Mouse (Mus musculus) CD4-positive helper T cell, adult 2 months (primary cell): ENCODE results near the gene A1cf.
A peak's percentile ranks its signal among the peaks of the same experiment; 100 is the strongest.

ENCODE experiments used
- DNase-seq: peaks from one replicate; pipeline ENCODE4 v3.0.0-alpha.2; 2012; ENCODE audit warnings: low read depth, missing footprints, low spot score

The A1cf gene

GRCm38 (mm10) chr19:31868521-31868920 lies at the start of gene A1cf:
TSS of gene A1cf (plus strand) at chr19:31868764.
- DNase-seq, result no peak

DNA sequence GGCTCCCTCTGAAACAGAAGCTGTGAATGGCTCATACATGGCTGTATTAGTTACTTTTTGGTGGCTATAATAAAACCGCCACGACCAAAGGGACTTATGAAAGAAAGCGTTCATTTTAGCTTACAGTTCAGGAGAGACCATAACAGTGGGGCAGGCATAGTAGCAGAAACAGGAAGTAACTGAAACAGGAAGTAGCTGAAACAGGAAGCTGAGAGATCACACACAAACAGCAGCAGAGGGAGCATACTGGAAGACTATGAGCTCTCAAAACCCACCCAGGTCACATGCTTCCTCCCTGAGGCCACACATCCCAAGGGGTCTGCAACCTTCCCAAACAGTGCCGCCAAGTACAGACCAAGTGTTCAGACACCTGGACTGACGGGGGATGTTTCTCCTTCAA lies 34.3 kb upstream of the A1cf start:
- no peak for DNase-seq

- no peak for DNase-seq
Observed at GRCm38 (mm10) chr19:31861909-31862308, 6.7 kb upstream of the A1cf start.

DNA sequence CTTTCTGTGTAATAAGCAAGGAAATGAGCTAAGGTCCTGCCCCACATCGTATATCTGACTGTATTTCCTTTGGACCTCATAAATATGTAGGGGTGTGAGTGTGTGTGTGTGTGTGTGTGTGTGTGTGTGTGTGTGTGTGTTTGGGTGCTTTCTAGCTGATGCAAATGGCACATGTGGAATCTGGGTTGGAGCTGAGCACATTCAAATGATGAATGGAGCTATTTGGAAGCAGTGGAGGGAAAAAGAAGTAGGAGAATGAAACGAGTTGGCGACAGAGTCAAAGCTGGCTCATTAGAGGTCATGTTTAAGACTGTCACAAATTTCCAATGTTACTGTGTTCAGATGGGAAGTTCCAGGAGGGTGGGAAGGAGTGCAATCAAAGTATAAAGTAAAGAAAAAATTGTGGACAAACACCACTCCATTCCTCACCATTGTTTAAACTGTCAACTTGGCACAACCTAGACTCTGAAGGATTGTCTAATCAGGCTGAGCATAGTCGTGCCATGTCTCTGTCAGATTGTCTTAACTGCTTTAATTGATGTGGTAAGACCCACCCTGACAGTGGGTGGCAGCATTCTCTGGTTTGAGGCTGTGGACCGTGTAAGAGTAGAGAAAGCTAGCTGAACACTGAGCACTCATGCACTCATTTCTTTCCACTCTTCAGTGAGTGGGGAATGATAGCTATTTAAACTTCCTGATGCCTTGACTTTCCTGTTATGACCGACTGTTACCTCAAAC lies 5.9 kb upstream of the A1cf start:
- no peak for DNase-seq

GRCm38 (mm10) chr19:31865451-31865850 lies 3.1 kb upstream of the A1cf start:
- no peak for DNase-seq

DNA sequence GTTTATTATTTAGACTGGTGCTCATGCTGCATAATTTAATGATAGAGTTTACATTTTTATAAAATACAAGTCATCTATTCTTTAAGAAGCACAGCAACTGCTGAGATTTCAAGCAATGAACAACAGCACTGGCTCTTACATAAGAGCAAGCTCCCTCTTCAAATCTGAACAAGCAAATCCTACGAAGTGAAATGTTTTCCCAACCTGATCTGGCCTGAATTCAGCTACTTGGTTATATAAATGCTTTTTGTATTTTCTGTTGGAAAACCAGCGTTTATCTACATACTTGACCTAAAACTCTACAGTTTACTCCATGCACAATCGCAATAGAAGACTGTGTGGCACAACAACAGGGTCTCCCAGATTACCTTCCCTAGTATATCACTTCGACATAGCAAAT lies 488 bp upstream of the A1cf start:
- DNase-seq, result no peak

GRCm38 (mm10) chr19:31868971-31869370 lies 407 bp downstream of the A1cf start:
- no peak for DNase-seq

- no peak for DNase-seq
Observed at GRCm38 (mm10) chr19:31871377-31871776, 2.8 kb downstream of the A1cf start.

DNA sequence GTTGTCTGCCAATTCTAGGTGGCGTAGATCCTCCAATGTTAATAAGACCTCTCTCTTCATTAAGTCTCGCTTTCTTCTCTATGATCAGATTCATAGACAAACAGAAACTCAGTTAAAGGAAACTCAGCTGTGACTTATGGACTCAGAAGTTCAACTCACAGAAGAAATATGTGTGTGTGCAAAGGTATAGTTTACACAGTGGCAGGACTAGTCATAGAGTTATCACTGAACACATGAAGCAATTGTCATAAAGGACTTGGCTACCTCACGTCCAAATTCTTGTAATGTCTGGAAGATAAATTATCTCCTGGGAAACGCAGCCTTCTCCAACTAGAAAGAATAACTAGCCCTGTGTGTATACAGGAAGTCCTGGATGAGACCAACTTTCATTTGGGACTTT lies 9.4 kb downstream of the A1cf start:
- no peak for DNase-seq

DNA sequence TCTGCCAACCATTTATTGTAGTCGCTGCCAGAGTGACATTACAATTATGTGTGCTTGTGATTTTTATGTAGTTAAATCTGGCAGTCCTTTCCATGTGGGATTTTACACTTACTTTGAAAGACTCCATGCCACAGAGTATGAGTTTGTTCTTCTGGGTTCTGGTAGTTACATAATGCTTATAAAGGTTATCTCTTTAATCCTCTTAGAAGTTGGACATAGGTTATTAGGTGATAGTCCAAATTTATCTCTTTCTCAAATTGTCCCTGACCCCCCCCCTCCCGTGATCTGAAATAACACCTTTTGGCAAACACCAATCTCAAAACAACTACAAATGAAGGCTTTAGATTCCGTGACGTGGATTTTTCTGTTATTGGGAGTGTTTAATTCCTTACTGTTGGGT lies 16.0 kb downstream of the A1cf start:
- no peak for DNase-seq

DNA sequence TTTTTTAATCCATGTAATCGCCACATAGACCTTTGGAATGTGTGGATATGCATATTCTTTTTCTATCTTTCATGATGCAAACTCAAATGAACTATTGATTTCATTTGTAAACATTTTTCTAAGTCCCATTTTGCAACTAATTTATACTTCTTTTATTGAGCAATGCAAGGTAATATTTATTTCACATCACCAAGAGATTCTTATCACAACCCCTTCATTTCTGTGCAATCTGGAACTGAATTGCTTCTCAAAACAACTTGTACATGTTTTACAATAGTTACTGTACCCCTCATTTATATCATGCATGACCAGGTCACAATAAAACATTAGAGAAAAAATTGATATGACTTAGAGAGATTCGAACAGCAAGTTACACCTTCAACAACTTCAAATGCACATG lies 18.7 kb downstream of the A1cf start:
- DNase-seq, result no peak

- no peak for DNase-seq
Observed at GRCm38 (mm10) chr19:31889988-31890387, 21.4 kb downstream of the A1cf start.

- no peak for DNase-seq
Observed at GRCm38 (mm10) chr19:31891001-31891893, 22.7 kb downstream of the A1cf start.

- no peak for DNase-seq
Observed at GRCm38 (mm10) chr19:31895971-31896370, 27.4 kb downstream of the A1cf start.

- DNase-seq, result no peak
Observed at GRCm38 (mm10) chr19:31896711-31897110, 28.1 kb downstream of the A1cf start.

DNA sequence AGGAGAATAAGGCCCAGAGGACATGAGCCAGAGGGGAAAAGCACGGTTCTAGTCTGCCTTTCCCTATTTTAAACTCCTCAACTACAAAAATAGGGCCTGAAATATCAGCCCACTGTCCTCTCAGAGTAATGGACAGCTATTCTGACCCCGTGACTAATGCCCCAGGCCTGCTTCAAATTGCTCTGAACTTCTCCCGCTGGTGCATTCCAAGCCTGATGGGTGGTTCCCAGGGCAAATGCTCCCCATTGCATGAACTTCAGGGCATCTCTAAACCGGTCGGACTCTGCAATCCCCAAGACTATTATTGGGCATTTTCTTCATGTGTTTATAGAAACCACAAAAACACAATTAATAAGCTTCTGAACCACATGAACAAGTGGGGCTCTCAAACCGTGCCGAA lies 37.1 kb downstream of the A1cf start:
- DNase-seq, result no peak

DNA sequence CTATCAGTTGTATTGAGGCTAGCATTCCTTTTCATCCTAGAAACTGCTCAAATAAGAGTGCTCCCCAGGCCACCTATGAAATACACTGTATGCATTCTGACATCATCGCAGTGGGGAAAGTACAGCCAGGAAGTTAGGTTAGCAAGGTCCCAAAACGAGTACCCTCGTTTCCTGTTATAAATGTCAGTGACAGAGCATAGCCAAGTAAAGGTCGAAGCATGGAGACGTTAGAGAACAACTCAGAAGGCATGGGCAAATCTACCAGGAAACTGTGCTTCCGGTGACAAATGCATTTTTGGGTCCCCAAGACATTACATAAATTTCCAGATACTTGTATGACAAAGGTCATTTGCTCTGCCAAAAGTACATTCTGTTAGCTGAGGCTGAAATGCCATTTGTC lies 41.9 kb downstream of the A1cf start:
- DNase-seq, result peak; percentile 32

DNA sequence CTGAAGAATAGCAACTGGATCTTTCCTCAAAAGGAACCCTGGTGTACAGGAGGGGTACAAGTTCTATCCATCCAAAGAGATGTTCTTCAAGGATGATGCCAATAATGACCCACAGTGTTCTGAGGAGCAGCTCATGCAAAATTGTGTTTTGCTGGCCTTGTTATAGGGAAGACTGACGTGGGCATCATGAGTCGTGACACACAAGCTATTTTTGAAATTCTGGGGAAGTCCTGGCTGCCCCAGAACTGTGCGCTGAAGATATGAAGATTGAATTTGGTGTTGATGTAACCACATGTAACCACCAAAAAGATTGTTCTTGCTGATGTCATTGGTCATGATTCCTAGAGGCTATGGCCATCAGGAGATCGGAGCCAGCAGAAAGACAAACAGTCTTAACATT lies 45.4 kb downstream of the A1cf start:
- DNase-seq, result no peak

DNA sequence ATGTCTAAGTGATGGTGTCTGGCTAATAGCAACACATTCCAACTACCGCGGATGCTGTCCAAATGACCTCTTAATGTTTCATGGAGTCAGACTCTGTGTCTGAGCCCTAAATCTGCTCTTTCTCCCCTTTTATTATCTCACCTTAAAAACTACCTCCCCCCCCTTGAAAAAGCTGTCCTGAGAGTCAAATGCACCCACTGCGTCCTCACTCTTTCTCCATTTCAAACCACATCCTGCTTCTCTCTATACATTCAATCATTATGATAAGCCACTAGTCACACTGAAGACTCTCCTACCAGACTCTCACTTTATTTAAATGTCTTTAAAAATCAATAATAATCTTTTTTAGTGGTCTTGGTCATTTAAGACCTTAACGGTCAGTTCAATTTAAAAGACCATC lies 51.8 kb downstream of the A1cf start:
- no peak for DNase-seq

DNA sequence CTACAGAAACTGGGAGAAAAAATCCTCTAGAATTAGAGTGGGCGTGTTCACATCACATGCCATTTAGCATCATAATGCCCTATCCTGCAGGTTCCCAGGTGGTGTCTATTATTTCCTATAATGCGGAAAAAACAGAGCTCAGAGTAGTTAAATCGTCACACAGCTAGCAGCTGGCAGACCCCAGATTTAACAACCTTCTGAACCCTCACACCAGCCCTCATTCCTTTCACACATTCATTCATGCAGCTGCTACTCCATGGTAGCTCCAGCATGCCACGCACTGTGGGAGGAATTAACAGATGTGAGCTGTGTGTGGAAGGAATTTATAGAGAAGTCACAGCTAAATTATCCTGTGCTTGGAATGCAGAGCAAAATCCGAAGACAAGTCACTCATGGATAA lies 53.3 kb downstream of the A1cf start:
- no peak for DNase-seq

DNA sequence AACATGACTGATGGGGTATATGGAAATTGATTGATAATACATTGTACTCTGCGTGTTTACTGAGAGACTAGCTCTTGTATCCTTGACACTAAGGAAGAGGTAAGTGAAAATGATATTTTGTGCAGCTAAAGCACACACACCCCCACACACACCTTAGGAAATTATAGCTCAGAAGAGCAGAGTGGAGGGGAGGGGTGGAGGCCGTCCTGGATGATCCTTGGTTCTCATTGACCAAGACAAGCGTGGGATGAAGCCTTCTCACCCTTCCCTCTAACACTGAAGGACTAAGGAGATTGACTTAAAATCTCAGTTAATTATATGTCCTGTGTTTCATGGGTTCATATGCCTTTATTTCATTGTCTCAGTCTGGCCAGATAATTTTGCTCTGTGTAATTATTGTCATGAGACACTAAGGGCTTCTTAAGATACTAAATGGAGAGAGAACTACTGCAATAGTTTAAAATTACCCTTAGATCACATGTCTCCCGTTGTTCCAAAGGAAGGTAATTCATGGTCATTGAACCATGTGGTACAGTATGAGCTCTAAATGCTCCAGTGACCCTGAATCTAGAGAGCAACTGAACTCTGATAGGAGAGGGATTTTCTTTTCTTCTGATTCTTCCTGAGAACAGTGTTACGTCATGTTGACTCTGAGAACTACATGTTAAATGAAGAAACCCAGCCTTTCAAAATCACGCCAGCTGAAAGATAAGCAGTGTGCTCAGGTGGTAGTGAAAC lies 55.2 kb downstream of the A1cf start:
- no peak for DNase-seq

GRCm38 (mm10) chr19:31950793-31951489 lies 82.4 kb downstream of the A1cf start:
- no peak for DNase-seq
